Mouse (Mus musculus) limb, embryonic 14.5 days (tissue): ENCODE data around the gene Usf1. TPM values are rescaled to one million over a fixed set of nuclear protein-coding genes. Genes with fewer than 3 reads are reported as not detected.

ENCODE experiments used
- ATAC-seq: fragments of 200-750 bp; cut with Nextera tagmentation; 2 replicates; pipeline ENCODE4 v1.8.0; 2017; ENCODE audit warnings: low read depth, moderate number of reproducible peaks, moderate TSS enrichment; ENCODE audit not compliant: low FRiP score
- DNase-seq: peaks from one replicate; pipeline ENCODE4 v3.0.0-alpha.2; 2015; ENCODE audit warnings: low spot score
- H3K27ac ChIP-seq: fragments of 300-500 bp; sonication (generic); replicated peaks from 2 replicates; pipeline ENCODE4 v1.5.1; 2014; ENCODE audit warnings: low read depth, mild to moderate bottlenecking, low read length, moderate library complexity, mixed read lengths
- H3K27me3 ChIP-seq: fragments of 300-500 bp; sonication (generic); 2 replicates; pipeline ENCODE4 v1.6.1; 2014; ENCODE audit warnings: low read length, mixed read lengths; ENCODE audit not compliant: control insufficient read depth, insufficient read depth
- H3K36me3 ChIP-seq: fragments of 300-500 bp; sonication (generic); 2 replicates; pipeline ENCODE4 v1.6.1; 2014; ENCODE audit warnings: mild to moderate bottlenecking, low read length, moderate library complexity, mixed read lengths; ENCODE audit not compliant: control insufficient read depth, insufficient read depth
- H3K4me1 ChIP-seq: fragments of 300-500 bp; sonication (generic); 2 replicates; pipeline ENCODE4 v1.6.1; 2014; ENCODE audit warnings: antibody characterized with exemption, low read length, mixed read lengths; ENCODE audit not compliant: control insufficient read depth, insufficient read depth
- H3K4me2 ChIP-seq: fragments of 300-500 bp; sonication (generic); replicated peaks from 2 replicates; pipeline ENCODE4 v1.6.1; 2014; ENCODE audit warnings: low read depth, mild to moderate bottlenecking, low read length, moderate library complexity; ENCODE audit not compliant: severe bottlenecking
- H3K4me3 ChIP-seq: fragments of 300-500 bp; sonication (generic); replicated peaks from 2 replicates; pipeline ENCODE4 v1.5.1; 2014; ENCODE audit warnings: low read length
- H3K9ac ChIP-seq: fragments of 300-500 bp; sonication (generic); 2 replicates; pipeline ENCODE4 v1.6.1; 2014; ENCODE audit warnings: mild to moderate bottlenecking, low read depth, low read length, moderate library complexity; ENCODE audit not compliant: severe bottlenecking
- H3K9me3 ChIP-seq: fragments of 300-500 bp; sonication (generic); 2 replicates; pipeline ENCODE4 v1.6.1; 2016; ENCODE audit warnings: low read length; ENCODE audit not compliant: control insufficient read depth
- POLR2A ChIP-seq: fragments of 200-500 bp; IDR thresholded peaks from 2 replicates; pipeline ENCODE4 v1.8.0; 2012; ENCODE audit warnings: inconsistent platforms, mild to moderate bottlenecking, moderate library complexity, borderline replicate concordance; ENCODE audit not compliant: insufficient read depth, insufficient read length; ENCODE audit errors: extremely low read depth
- WGBS: fragments of 180-500 bp; shearing (Covaris S2); extraction: QIAGEN DNeasy Blood & Tissue Kit; methylation state at CpG from one replicate; pipeline ENCODE4 v1.1.7; 2014; 5-methylcytosine and 5-hydroxymethylcytosine counted together
- polyA plus RNA-seq, 2 experiments: library from polyadenylated mRNA; depleted of rRNA in 1 of 2; stranded (reverse) in 1 of 2; unstranded in 1 of 2; fragments of >200 nt; fragmentation: Nextera tagmentation in 1 of 2; extraction: Ambion mirVana in 1 of 2; gene quantifications; 2 replicates each; pipeline versions ENCODE4 v1.2.1 to v1.2.3; 2012 to 2014

Usf1 gene
- polyA plus RNA-seq, 2 experiments = 86.2 to 97.0 TPM

DNA sequence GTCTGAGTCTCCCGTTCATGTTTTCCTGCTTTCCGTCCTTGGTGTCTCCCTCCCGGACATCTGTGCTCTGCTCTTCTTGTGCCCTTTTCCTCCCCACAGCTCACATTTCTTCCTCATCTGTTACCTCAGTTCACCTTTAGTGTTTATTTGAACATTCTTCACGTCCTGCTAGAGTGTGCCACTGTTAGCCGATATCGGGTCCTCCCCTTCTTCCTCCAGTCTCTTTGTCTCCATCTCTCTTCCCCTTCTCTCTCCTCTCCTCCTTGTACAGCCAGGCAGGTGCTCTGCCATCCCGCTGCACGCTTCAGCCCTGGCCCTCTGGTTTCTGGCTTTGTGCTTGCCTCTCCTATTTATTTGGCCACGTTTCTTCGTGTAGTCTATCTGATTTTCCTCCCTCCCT lies 36.6 kb downstream of the Usf1 start:
- no peak overlapping the region for H3K27ac ChIP-seq
- H3K4me2 ChIP-seq = no peak overlapping the region
- DNase-seq (no peak), ATAC-seq (no peak)
- no peak for TF ChIP-seq POLR2A
- H3K4me1 ChIP-seq = no peaks in the 10 kb centered on the region
- no peaks in the 10 kb centered on the region for H3K36me3 ChIP-seq
- 62% methylated on average over 10 of the region's 10 CpGs for WGBS
- H3K9me3 ChIP-seq = peaks cover 10% of the 10 kb centered on the region; the same call in 1 of the 2 replicates
- no peak overlapping the region for H3K4me3 ChIP-seq
- H3K27me3 ChIP-seq = no peaks in the 10 kb centered on the region
- no peak overlapping the region for H3K9ac ChIP-seq

DNA sequence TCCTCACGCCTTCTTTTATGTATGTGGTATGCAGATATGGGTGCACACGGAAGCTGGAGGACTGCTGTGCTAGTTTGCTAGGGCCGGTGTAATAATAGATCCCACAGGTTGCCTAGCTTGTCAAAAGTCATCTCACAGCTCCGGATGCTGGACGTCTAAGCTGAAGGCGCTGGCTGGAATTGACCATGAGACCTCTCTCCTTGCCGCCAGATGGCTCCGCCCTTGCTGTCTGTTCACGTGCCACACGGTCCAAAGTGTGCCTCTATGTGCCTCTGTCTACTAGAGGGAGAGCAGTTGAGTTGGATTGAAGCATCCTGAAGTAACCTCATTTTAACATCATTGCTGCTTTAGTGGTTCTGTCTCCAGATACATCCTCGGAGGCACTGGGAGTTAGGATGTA lies 38.9 kb downstream of the Usf1 start:
- Histone ChIP-seq H3K27me3 (no peaks in the 10 kb centered on the region), H3K4me1 (no peaks in the 10 kb centered on the region), H3K4me2 (no peak overlapping the region), H3K9me3 (0 out of 2 replicates have a peak, but pooled peaks cover 4% of the 10 kb centered on the region), H3K36me3 (no peaks in the 10 kb centered on the region), H3K27ac (no peak overlapping the region), H3K9ac (no peak overlapping the region), H3K4me3 (no peak overlapping the region)
- no peak for TF ChIP-seq POLR2A
- ATAC-seq (no peak), DNase-seq (no peak)
- 88% methylated on average over 11 of the region's 11 CpGs for WGBS

- 74% methylated on average over 10 of the region's 10 CpGs for WGBS
- ATAC-seq = no peak
- Histone ChIP-seq H3K9me3 (0 out of 2 replicates have a peak, but pooled peaks cover 3% of the 10 kb centered on the region), H3K27ac (no peak overlapping the region), H3K4me2 (no peak overlapping the region), H3K27me3 (no peaks in the 10 kb centered on the region), H3K36me3 (no peaks in the 10 kb centered on the region), H3K4me1 (no peaks in the 10 kb centered on the region), H3K9ac (no peak overlapping the region), H3K4me3 (no peak overlapping the region)
- no peak for TF ChIP-seq POLR2A
- no peak for DNase-seq
Observed at GRCm38 (mm10) chr1:171451001-171451400, 39.9 kb downstream of the Usf1 start.

- Histone ChIP-seq H3K36me3 (no peaks in the 10 kb centered on the region), H3K4me3 (no peak overlapping the region), H3K27ac (no peak overlapping the region), H3K4me1 (no peaks in the 10 kb centered on the region), H3K9ac (no peak overlapping the region), H3K4me2 (no peak overlapping the region), H3K9me3 (no peaks in the 10 kb centered on the region), H3K27me3 (no peaks in the 10 kb centered on the region)
- TF ChIP-seq POLR2A = no peak
- ATAC-seq (no peak), DNase-seq (no peak)
- WGBS = 62% methylated on average over 5 of the region's 5 CpGs
Observed at GRCm38 (mm10) chr1:171452522-171452921, 41.4 kb downstream of the Usf1 start.

- H3K9me3 ChIP-seq = no peaks in the 10 kb centered on the region
Observed at GRCm38 (mm10) chr1:171452923-171453322, 41.8 kb downstream of the Usf1 start.

GRCm38 (mm10) chr1:171454926-171455325 lies 43.8 kb downstream of the Usf1 start:
- no peak overlapping the region for H3K9ac ChIP-seq
- no peak overlapping the region for H3K4me2 ChIP-seq
- H3K27me3 ChIP-seq = no peaks in the 10 kb centered on the region
- H3K4me1 ChIP-seq = no peaks in the 10 kb centered on the region
- ATAC-seq (no peak), DNase-seq (no peak)
- WGBS = 80% methylated on average over 6 of the region's 6 CpGs
- no peak for TF ChIP-seq POLR2A
- no peak overlapping the region for H3K27ac ChIP-seq
- H3K36me3 ChIP-seq = no peaks in the 10 kb centered on the region
- no peaks in the 10 kb centered on the region for H3K9me3 ChIP-seq
- no peak overlapping the region for H3K4me3 ChIP-seq

More at GRCm38 (mm10) chr1:171452923-171453322, 41.8 kb downstream of the Usf1 start:
- no peak for ATAC-seq
- no peaks in the 10 kb centered on the region for H3K36me3 ChIP-seq
- no peak overlapping the region for H3K4me3 ChIP-seq
- H3K4me1 ChIP-seq = no peaks in the 10 kb centered on the region
- H3K27ac ChIP-seq = no peak overlapping the region
- TF ChIP-seq POLR2A = no peak
- no peak overlapping the region for H3K9ac ChIP-seq
- no peak overlapping the region for H3K4me2 ChIP-seq
- no peak for DNase-seq
- H3K27me3 ChIP-seq = no peaks in the 10 kb centered on the region
- WGBS = 77% methylated on average over 5 of the region's 5 CpGs
